Mouse (Mus musculus): ENCODE results near the gene Rpl36a. TPM values are rescaled to one million over a fixed set of nuclear protein-coding genes. Genes with fewer than 3 reads are reported as not detected.
"Not testable (repeated sequence)": the region's sequence is repeated elsewhere in the genome, so short reads cannot be mapped to it uniquely, and the experiment has no call there.

Gene Rpl36a
- 1,690 and 1,886 TPM in 2 replicates for total RNA-seq (2012; rRNA removed)

GRCm38 (mm10) chrX:134585103-134586002 lies at the start of gene Rpl36a:
Gene Rpl36a (plus strand): TSS chrX:134585654.
- TF ChIP-seq MAFK (IDR thresholded peaks at IDR 0.05; ENCODE audit: insufficient read depth, low read depth, low read length) (no peak), HCFC1 (IDR thresholded peaks at IDR 0.05; ENCODE audit: borderline replicate concordance, insufficient read depth, low read length) (peak; percentile 54; the same call in 1 of the 2 replicates)
- peak within 1 kb of the TSS; percentile 92 for H3K9ac ChIP-seq (ENCODE audit: insufficient read depth, low read depth, low read length, poor library complexity, severe bottlenecking)
- H3K27ac ChIP-seq (ENCODE audit: insufficient read depth, low read depth, low read length, poor library complexity, severe bottlenecking): peak within 1 kb of the TSS; percentile 91
- H3K4me1 ChIP-seq (ENCODE audit: control insufficient read depth in 2 of 2, insufficient read depth in 2 of 2, low read length in 2 of 2, poor library complexity in 1 of 2): no peaks in the 10 kb centered on the region
- in situ Hi-C loops (cut with MboI; ENCODE audit: low sequenced_read_pairs in 2 of 2, unreplicated experiment in 2 of 2): no loop called here
- peaks cover 12% of the 10 kb centered on the region for H3K36me3 ChIP-seq (ENCODE audit: control insufficient read depth, insufficient read depth, low read length, poor library complexity, severe bottlenecking)
- H3K9me3 ChIP-seq (ENCODE audit: control insufficient read depth, insufficient read depth, low read depth, low read length): no peaks in the 10 kb centered on the region
- peak; percentile 88 for DNase-seq (ENCODE audit: low read depth, low spot score)
- peak within 1 kb of the TSS; percentile 66 to 88 for H3K4me3 ChIP-seq (ENCODE audit: insufficient read depth in 1 of 2, low read depth in 1 of 2, low read length in 2 of 2, poor library complexity in 1 of 2, severe bottlenecking in 1 of 2)

GRCm38 (mm10) chrX:134539795-134540194 lies 45.7 kb upstream of the Rpl36a start:
- H3K4me3 ChIP-seq (ENCODE audit: insufficient read depth in 1 of 2, low read depth in 1 of 2, low read length in 2 of 2, poor library complexity in 1 of 2, severe bottlenecking in 1 of 2): peak overlapping the region; percentile 89 to 94
- H3K27ac ChIP-seq (ENCODE audit: insufficient read depth, low read depth, low read length, poor library complexity, severe bottlenecking); H3K36me3 ChIP-seq (ENCODE audit: control insufficient read depth, insufficient read depth, low read length, poor library complexity, severe bottlenecking); H3K9me3 ChIP-seq (ENCODE audit: control insufficient read depth, insufficient read depth, low read depth, low read length); H3K4me1 ChIP-seq (ENCODE audit: control insufficient read depth in 2 of 2, insufficient read depth in 2 of 2, low read length in 2 of 2, poor library complexity in 1 of 2); DNase-seq (ENCODE audit: low read depth, low spot score); in situ Hi-C loops (cut with MboI; ENCODE audit: low sequenced_read_pairs in 2 of 2, unreplicated experiment in 2 of 2): not testable (repeated sequence)
- H3K9ac ChIP-seq (ENCODE audit: insufficient read depth, low read depth, low read length, poor library complexity, severe bottlenecking): peak overlapping the region; percentile 76; the same call in 1 of the 2 replicates

- no peaks in the 10 kb centered on the region; the same call in 1 of the 2 replicates for H3K36me3 ChIP-seq (ENCODE audit: control insufficient read depth, insufficient read depth, low read length, poor library complexity, severe bottlenecking)
- TF ChIP-seq CHD2 (IDR thresholded peaks at IDR 0.05; ENCODE audit: low read depth, low read length): no peak
- no peak for TF ChIP-seq MAFK (IDR thresholded peaks at IDR 0.05; ENCODE audit: insufficient read depth, low read depth, low read length)
- TF ChIP-seq ZC3H11A (IDR thresholded peaks at IDR 0.05; ENCODE audit: borderline replicate concordance, low read depth, low read length): no peak
- no peak for TF ChIP-seq HCFC1 (IDR thresholded peaks at IDR 0.05; ENCODE audit: borderline replicate concordance, insufficient read depth, low read length)
- TF ChIP-seq ZNF384 (IDR thresholded peaks at IDR 0.05; ENCODE audit: low read depth, low read length): no peak
- no peaks in the 10 kb centered on the region for H3K9me3 ChIP-seq (ENCODE audit: control insufficient read depth, insufficient read depth, low read depth, low read length)
- peak overlapping the region; percentile 53; the same call in 1 of the 2 replicates for H3K27ac ChIP-seq (ENCODE audit: insufficient read depth, low read depth, low read length, poor library complexity, severe bottlenecking)
- 0 out of 4 replicates have a peak, but pooled peaks cover 0 to 2% of the 10 kb centered on the region in 2 experiments for H3K4me1 ChIP-seq (ENCODE audit: control insufficient read depth in 2 of 2, insufficient read depth in 2 of 2, low read length in 2 of 2, poor library complexity in 1 of 2)
- H3K4me3 ChIP-seq (ENCODE audit: insufficient read depth in 1 of 2, low read depth in 1 of 2, low read length in 2 of 2, poor library complexity in 1 of 2, severe bottlenecking in 1 of 2): peak overlapping the region; percentile 89 to 94
- in situ Hi-C loops (cut with MboI; ENCODE audit: low sequenced_read_pairs in 2 of 2, unreplicated experiment in 2 of 2): no loop called here
- DNase-seq (ENCODE audit: low read depth, low spot score): no peak
- H3K9ac ChIP-seq (ENCODE audit: insufficient read depth, low read depth, low read length, poor library complexity, severe bottlenecking): peak overlapping the region; percentile 97
Measured at GRCm38 (mm10) chrX:134540414-134541135, 44.9 kb upstream of the Rpl36a start.

- Histone ChIP-seq H3K36me3 (ENCODE audit: control insufficient read depth, insufficient read depth, low read length, poor library complexity, severe bottlenecking) (no peaks in the 10 kb centered on the region; the same call in 1 of the 2 replicates), H3K4me3 (ENCODE audit: insufficient read depth in 1 of 2, low read depth in 1 of 2, low read length in 2 of 2, poor library complexity in 1 of 2, severe bottlenecking in 1 of 2) (peak within 1 kb of the TSS; percentile 89 to 94), H3K4me1 (ENCODE audit: control insufficient read depth in 2 of 2, insufficient read depth in 2 of 2, low read length in 2 of 2, poor library complexity in 1 of 2) (0 out of 4 replicates have a peak, but pooled peaks cover 0 to 2% of the 10 kb centered on the region in 2 experiments), H3K27ac (ENCODE audit: insufficient read depth, low read depth, low read length, poor library complexity, severe bottlenecking) (peak within 1 kb of the TSS; percentile 91), H3K9me3 (ENCODE audit: control insufficient read depth, insufficient read depth, low read depth, low read length) (no peaks in the 10 kb centered on the region), H3K9ac (ENCODE audit: insufficient read depth, low read depth, low read length, poor library complexity, severe bottlenecking) (peak within 1 kb of the TSS; percentile 97)
- DNase-seq (ENCODE audit: low read depth, low spot score): no peak
- TF ChIP-seq CHD2 (IDR thresholded peaks at IDR 0.05; ENCODE audit: low read depth, low read length): no peak
- no peak for TF ChIP-seq MAFK (IDR thresholded peaks at IDR 0.05; ENCODE audit: insufficient read depth, low read depth, low read length)
- no peak for TF ChIP-seq HCFC1 (IDR thresholded peaks at IDR 0.05; ENCODE audit: borderline replicate concordance, insufficient read depth, low read length)
- TF ChIP-seq ZC3H11A (IDR thresholded peaks at IDR 0.05; ENCODE audit: borderline replicate concordance, low read depth, low read length): no peak
- TF ChIP-seq ZNF384 (IDR thresholded peaks at IDR 0.05; ENCODE audit: low read depth, low read length): no peak
- in situ Hi-C loops (cut with MboI; ENCODE audit: low sequenced_read_pairs in 2 of 2, unreplicated experiment in 2 of 2): no loop called here
Measured at GRCm38 (mm10) chrX:134541145-134541954, 44.1 kb upstream of the Rpl36a start, which contains the start of gene Timm8a1. Gene Timm8a1 (minus strand): TSS chrX:134541865.
